Mouse (Mus musculus) thymus, postnatal 10 days (tissue): Measurements from ENCODE around the gene Fam83c.

ENCODE experiments used
- DNase-seq, 2 experiments: peaks; one replicate each; pipeline ENCODE4 v3.0.0; 2021; ENCODE audit warnings: low spot score in 2 of 2

Fam83c gene

DNA sequence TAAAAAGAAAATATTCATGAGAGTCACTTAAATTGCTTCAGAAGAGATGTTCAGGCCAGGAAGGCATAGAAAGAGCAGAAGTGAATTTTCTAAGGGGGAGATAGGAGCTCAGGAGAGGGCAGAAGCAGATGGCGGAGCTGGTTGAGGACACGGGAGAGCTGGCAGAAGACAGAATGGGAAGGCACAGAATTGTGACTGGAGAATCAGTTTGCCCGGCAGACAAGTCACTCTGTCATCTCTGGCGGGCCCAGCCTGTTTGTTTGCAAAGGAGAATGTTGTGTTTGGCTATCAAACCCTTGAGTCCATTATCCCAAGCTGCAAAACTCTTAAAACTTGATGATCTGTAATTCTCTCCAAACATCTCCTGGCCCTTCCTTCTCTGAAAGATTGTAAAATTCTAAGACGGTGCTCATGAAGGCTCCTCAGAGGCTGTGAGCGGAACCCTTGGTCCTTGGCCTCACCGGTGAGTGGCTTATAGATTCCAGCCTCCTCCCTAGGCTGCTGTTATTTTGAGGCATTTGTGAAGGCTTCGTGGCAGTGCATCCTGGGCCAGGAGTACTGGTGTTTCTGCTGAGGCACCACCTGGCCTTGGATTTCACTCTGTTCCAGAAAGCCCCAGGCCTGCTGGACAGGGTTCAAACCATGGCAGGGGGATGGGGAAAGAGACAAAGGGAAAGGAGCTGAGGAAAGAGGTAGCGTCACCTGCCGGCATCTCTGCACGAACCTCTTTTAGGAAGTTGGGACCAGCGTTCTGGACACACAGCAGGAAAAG is 39.8 kb downstream of the Fam83c start:
- no peak for DNase-seq

DNA sequence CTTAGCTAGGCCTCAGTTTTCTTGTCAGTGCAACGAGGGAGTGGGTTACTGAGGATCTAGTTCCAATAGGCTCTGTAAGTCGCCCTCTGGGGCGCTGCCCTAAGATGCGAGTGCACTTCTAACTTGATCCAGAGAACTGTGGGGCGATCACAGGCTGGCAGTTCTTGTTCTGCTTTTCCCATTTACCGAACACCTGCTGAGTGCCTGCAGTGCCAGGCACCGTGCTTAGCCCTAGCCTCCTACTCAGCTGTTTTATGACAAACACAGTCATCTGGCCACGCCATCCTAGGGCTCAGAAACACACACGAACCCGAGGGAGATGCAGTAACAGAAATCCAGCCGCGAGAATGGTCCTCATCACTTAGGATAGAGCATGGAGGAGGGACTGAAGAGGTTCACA is 41.8 kb downstream of the Fam83c start:
- no peak for DNase-seq

DNA sequence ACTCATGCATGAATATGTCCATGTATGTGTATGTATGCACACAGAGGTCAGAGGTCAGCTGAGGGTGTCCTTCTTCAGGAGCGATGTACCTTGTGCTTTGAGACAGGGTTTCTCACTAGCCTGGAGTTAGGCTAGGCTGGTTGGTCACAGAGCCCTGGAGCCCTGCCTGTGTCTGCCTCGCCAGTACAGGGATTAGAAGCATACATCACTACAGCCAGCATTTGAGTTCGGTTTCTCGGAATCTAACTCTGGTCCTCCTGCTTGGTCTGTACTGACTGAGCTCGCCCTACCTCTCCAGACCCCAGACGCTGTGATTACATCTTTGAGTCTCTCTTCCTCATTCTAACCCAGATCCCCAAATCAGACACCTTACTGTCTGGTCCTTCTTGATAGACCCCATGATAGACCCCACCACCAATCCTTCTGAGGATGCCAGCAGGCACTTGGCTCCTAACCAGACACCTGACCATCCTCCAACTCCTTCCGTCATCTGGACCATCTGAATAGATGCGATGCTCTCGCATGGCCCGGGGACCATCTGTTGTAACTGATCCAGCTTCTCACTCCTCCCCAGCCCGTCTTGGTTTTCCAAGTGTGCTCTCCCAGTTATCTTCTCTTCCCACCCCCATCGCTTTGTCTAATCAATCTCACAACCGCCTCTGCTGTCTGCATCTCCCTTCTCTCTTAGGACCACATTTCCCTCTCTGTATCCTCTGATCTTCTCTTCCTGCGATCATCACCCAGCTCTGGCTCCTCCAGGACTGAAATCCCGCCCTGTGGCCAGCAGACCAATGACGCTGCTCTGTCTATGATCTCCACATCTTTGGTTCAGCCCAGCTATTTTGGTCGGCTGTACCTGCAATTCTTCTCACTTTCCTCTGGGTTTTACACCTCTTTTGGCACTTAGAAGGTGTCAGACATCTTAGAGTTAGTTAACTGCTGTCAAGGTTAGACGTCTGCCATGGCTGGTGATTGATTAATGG is 46.4 kb downstream of the Fam83c start:
- DNase-seq = no peak

DNA sequence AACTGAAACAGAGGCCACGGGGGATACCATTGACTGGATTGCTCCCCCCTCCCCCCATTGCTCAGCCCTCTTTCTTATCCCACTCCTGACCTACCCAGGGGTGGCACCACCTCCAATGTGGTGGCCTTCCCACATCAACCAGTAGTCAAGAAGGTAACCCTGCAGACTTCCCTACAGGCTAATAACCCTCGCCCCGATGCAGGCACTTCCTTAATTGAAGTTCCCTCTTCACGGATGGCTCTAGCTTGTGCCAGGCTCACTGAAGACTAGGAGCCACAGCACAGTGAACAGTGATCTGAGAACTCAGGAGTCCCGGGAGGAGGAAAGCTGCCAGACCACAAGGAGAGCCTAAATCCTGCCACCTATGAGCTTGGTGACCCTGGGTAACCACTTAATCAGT is 47.7 kb downstream of the Fam83c start:
- DNase-seq = no peak

DNA sequence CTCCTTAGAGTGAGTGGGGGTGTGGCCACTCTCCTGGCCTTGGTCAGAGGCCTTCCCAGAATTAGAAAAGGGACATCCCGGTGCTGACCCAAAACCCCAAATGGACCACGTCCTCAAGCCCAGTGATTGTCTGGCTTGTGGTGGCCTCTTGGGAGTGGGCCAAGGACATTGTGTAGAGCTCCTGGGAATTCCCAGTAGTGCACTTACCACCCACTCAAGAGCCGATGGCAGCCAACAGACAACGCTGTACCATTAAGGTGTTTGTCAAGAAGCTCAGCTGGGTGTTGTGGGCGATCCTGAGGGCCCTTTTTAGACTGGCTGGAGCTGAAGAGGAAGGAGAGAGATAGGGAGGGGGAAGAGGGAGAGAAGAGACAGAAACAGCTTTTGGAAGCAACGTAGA is 50.1 kb downstream of the Fam83c start:
- no peak for DNase-seq

DNA sequence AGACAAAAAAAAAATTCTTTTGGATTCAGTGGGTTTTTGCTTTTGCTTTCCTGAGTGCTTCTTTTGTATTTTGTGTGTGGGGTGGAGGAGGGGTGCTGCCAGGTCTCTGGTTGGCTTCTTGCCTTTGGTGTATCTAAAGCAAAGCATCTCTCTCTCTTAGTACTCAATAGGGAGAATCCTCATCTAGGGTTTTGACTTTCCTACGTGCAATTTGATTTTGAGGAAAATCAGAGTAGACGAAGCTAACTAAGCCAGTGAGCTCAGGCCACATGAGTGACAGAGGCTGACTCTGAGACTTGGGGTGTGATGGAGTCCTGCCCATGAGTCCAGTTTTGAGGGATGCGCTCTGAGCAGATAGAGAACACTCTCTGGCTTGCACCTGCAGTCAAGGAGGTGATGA is 55.1 kb downstream of the Fam83c start:
- DNase-seq = no peak

DNA sequence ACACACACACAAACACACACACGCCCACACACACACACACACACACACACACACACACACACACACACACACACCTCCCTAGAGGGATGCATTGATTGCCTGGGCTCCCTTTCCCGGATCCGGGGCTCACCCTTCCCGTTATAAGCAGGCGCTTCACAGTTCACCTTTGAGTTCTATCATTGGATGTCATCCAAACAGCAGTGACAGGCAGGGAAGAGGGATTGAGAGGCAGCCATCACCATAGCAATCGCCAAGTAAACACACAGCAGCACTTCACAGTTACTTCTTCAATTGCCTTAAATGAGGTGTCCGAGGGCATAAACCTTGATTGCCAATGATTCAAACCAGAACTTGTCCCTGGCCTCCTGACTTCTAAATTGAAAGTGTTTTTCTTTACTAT is 55.6 kb downstream of the Fam83c start:
- DNase-seq = no peak

DNA sequence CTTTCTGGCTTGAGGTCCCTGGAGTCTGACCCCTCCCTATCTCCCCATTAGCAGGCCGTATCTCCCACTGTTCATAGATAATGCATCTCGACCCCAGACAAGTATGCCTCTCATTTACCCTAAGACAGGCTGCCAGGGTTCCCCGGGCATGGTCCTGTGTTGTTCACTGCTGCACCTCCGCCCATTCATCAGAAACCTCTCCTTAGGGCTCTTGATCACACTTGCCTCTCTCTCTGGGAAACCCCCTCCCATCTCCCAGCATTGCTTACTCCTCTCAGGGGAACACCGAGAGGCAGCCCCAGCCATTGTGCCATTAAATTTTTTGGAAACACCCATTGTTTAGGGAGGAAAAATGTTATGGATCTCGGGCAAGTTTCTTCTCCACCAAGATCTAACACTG is 56.6 kb downstream of the Fam83c start:
- DNase-seq = no peak

DNA sequence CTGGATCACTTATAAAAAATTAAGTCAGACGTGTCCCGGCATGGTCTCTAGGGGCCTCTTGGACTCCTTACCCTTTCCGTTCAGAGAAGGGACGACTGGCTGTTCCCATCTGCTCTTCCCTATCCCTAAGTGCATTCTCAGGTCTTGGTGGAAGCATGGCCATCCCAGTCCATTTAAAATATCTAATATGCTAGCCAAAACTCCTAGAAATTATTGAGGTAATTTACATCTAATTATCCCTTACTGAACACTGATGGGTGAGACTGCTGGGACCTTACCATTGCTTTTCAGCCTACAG is 57.0 kb downstream of the Fam83c start:
- no peak for DNase-seq
